Mouse (Mus musculus) bone marrow macrophage, adult 2 months (primary cell): ENCODE results near the gene Slc20a1. TPM values are rescaled to one million over a fixed set of nuclear protein-coding genes. Genes with fewer than 3 reads are reported as not detected.

Source experiments
- H3K27ac ChIP-seq: 2 replicates; pipeline ENCODE4 v1.5.1; 2012; ENCODE audit warnings: low read depth, low read length; ENCODE audit not compliant: insufficient read depth
- H3K4me1 ChIP-seq: 2 replicates; pipeline ENCODE4 v1.6.1; 2012; ENCODE audit warnings: low read length; ENCODE audit not compliant: control insufficient read depth, insufficient read depth
- H3K4me3 ChIP-seq: 2 replicates; pipeline ENCODE4 v1.5.1; 2012; ENCODE audit warnings: mild to moderate bottlenecking, low read length, moderate library complexity; ENCODE audit not compliant: insufficient read depth
- CTCF ChIP-seq: IDR thresholded peaks from 2 replicates; pipeline ENCODE4 v1.5.1; 2012; ENCODE audit warnings: low read depth, mild to moderate bottlenecking, low read length, moderate library complexity
- POLR2A ChIP-seq: IDR thresholded peaks from 2 replicates; pipeline ENCODE4 v1.6.1; 2012; ENCODE audit warnings: mild to moderate bottlenecking, low read depth, low read length, borderline replicate concordance
- polyA plus RNA-seq: library from polyadenylated mRNA; stranded (reverse); fragments of >200 nt; gene quantifications from 2 replicates; pipeline ENCODE4 v1.2.4, GENCODE M21; 2012; ENCODE audit not compliant: missing spikeins, insufficient read depth, insufficient read length

Slc20a1 gene
- polyA plus RNA-seq, 1 experiment, result 29.5 TPM

GRCm38 (mm10) chr2:129240726-129241432 is 42.3 kb downstream of the Slc20a1 start:
- Histone ChIP-seq H3K27ac (no peak overlapping the region), H3K4me1 (peaks cover 8% of the 10 kb centered on the region), H3K4me3 (no peak overlapping the region)
- no peak for TF ChIP-seq POLR2A
- no peak for TF ChIP-seq CTCF

DNA sequence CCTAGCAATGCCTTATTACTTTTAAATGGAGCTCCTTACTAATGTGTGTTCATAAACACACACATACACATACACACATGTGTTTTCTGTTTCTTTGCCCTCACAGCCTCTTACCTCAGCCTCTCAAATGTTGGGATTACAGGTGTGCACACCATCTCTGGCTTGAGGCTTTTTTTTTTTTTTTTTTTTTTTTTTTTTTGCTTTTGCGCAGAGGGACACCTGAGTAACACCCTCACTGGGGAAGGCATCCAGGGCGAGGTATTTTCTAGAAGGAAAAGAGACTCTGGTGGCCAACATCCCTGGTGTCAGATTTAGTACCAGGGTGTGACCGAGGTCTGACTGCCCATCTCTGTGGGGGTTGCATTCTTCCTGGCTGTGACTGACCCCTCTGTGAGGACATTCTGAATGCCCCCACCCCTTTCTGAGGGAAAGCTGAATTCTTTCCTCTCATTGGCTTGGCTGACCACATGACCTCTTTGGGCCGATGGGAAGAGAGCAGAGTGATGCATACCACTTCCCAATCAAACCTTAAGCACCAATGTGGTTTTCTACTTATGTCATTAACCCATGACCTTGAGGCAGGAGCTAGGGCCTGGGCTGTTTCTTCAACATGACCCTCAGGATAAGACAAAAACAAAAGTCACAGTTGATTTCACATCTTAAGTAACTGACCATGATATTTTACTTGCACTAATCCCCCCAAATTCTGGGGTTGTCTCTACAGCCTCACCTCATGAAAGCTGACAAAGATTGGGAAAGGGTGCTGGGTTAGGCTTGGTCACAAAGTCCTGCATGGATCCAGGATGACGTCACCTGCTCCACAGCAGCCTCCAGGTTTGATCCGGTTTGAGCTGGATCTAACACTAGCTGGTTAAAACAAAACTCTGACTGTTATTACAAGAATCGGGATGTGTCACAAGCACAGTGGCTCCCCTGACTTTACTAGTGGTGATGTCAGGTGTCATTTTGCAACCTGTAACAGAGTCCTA is 43.6 kb downstream of the Slc20a1 start:
- no peak overlapping the region for H3K4me3 ChIP-seq
- H3K27ac ChIP-seq, result no peak overlapping the region
- H3K4me1 ChIP-seq, result peaks cover 8% of the 10 kb centered on the region
- TF ChIP-seq CTCF (no peak), POLR2A (no peak)

- TF ChIP-seq POLR2A (no peak), CTCF (no peak)
- H3K4me3 ChIP-seq, result no peak overlapping the region
- peaks cover 8% of the 10 kb centered on the region for H3K4me1 ChIP-seq
- no peak overlapping the region for H3K27ac ChIP-seq
Measured at GRCm38 (mm10) chr2:129243005-129243404, 44.4 kb downstream of the Slc20a1 start.

DNA sequence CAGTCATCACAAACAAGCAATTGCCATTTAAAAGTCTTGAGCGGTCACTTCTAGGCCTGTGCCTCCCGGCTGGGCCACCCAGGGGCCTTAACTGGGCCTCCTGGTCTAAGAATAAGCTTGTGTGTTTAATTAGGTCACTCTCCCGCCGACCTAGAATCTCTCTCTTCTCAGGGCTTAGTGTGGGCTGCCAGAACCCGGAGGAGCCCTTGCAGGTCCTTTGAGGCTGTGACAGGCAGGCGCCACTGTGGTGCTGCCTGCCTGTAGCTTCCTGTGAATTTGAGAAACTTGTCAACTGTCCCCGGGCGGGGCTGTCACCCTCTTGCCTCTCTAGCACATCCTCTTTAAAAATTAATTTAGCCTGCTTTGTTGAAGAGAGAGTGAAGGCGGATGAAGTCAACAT is 45.2 kb downstream of the Slc20a1 start:
- Histone ChIP-seq H3K4me1 (peaks cover 8% of the 10 kb centered on the region), H3K27ac (no peak overlapping the region), H3K4me3 (no peak overlapping the region)
- no peak for TF ChIP-seq POLR2A
- no peak for TF ChIP-seq CTCF

- no peak for TF ChIP-seq POLR2A
- Histone ChIP-seq H3K27ac (no peak overlapping the region), H3K4me3 (no peak overlapping the region), H3K4me1 (peaks cover 8% of the 10 kb centered on the region)
Measured at GRCm38 (mm10) chr2:129244446-129245120, 46.0 kb downstream of the Slc20a1 start.

DNA sequence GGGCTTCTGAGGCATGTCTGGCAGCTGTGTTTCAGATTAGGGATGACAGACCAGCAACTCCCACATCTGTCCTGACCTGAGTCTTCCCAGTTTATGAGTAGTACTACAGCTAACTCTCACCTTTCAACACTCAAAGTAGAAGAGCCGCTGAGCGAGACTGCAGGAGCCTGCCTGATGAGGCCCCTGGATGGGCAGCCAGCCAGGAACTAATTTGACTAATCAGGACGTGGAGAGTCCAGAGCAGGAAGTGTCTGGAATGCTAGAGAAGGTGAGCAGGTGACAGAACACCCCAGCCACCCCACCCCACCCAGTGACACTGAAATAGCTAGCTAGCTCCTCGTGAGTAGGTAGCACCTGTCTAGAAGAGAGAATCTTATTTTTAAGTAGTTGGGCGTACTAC is 47.1 kb downstream of the Slc20a1 start:
- Histone ChIP-seq H3K27ac (no peak overlapping the region), H3K4me3 (no peak overlapping the region), H3K4me1 (peaks cover 8% of the 10 kb centered on the region)
- no peak for TF ChIP-seq POLR2A
- TF ChIP-seq CTCF, result no peak

- Histone ChIP-seq H3K27ac (no peak overlapping the region), H3K4me3 (no peak overlapping the region), H3K4me1 (peaks cover 6% of the 10 kb centered on the region)
- TF ChIP-seq CTCF (no peak), POLR2A (no peak)
Measured at GRCm38 (mm10) chr2:129246436-129246835, 47.9 kb downstream of the Slc20a1 start.

- Histone ChIP-seq H3K27ac (no peak overlapping the region), H3K4me3 (no peak overlapping the region), H3K4me1 (peaks cover 5% of the 10 kb centered on the region)
- TF ChIP-seq CTCF, result no peak
- no peak for TF ChIP-seq POLR2A
Measured at GRCm38 (mm10) chr2:129246924-129247323, 48.4 kb downstream of the Slc20a1 start.

DNA sequence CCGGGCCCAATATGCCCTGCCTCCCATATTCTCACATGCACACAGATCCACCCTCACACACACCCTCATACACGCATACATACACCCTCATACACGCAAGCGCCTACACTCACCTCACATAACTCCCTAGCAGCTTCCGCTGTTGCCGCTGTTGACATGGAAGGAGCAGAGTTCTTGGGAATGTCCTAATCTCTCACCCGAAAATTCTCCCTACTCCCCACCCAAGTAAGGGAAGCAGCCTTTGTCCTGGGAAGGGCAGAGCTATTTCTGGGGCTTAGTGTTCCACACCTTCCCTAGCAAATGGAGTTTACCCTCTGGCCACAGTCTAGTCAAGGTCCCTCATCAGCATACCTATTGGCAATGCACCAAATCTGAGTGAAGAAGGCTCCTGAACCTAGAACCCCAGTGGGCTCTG is 49.1 kb downstream of the Slc20a1 start:
- Histone ChIP-seq H3K4me3 (no peak overlapping the region), H3K4me1 (no peaks in the 10 kb centered on the region), H3K27ac (no peak overlapping the region)
- TF ChIP-seq CTCF (no peak), POLR2A (no peak)

DNA sequence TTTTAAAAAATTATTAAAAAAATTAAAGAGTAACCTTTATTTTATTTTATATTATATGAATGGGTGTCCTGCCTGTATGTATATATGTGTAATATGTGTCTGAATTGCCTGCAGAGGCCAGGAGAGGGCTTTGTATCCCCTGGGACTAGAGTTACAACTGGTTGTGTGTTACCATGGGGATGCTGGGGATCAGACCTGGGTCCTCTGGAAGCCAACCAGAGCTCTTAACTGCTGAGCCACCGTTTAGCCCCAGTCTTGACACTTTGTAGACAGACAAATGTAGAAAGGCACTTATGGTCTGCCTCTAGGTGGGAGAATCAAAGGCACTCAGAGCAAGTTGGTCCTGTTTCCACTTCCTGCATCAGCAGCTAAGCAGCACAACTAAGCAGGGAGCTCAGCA is 50.8 kb downstream of the Slc20a1 start:
- Histone ChIP-seq H3K4me1 (no peaks in the 10 kb centered on the region), H3K27ac (no peak overlapping the region), H3K4me3 (no peak overlapping the region)
- TF ChIP-seq CTCF (no peak), POLR2A (no peak)
